Mouse (Mus musculus) mouse trophoblast stem cell (cell line): ENCODE data around the gene Vmn2r27.

Experiments
- in situ Hi-C, 2 experiments: fragments of 300-500 bp; cut with MseI, MboI; formaldehyde crosslinking; loops; 2 replicates in 1 of 2; 3 replicates in 1 of 2; pipeline ENCODE4 v1.15.1; 2025

The Vmn2r27 gene

GRCm38 (mm10) chr6:124231756-124232155 is at the start of gene Vmn2r27:
Vmn2r27 (minus strand) TSS chr6:124231856.
- in situ Hi-C loops, result no loop called here

DNA sequence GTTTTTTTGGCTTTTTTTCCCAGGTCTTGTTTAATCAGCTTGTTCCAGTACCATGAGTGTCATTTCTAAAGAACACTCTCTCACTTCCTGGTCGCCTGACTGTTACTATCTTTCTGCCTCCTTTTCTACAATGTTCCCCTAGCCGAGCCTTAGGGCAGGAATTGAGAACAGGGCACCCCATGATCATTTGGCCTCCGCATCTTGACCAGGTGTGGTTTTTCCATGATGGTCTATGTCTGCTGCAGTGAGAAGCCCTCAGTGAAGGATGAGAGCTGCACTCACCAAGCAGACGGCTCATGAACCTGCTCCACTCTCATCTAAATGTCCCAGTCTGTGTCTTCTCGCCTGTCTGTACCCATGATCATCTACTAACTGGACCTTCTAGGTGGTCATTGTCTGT is 46.6 kb upstream of the Vmn2r27 start:
- in situ Hi-C loops, result no loop called here

- in situ Hi-C loops, result no loop called here
These were observed 46.0 kb upstream of the Vmn2r27 start for GRCm38 (mm10) chr6:124277641-124278040.

DNA sequence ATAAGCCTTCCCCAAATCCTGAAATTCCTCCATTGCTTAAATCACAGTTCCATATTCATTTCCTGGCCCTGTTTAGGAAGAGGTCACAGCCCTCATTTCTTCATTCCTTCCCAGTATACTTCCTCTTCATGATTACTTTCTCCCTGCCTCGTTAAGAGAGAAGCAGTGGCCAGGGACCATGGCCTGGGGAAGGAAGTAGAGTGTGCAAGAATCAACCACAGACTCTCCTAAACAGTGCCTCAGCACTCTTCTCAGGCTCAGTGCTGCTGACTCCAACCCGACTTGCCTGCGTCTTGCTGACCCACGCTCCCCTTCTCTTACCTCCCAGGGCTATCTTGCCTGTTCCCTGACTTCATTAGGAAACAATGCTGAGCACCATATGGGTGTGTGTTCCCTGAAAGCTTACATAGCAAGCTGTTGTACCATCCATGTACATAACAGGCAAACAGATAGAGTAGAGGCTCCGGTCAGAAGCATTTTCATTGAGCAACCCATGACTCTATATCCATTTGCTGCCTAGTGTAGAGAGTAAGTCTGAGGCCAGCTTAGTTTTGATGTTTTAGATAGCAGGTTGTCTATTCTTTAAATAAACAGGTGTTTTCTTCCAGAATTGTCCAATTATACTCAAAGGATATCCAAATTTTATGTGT is 41.7 kb upstream of the Vmn2r27 start:
- in situ Hi-C loops, result loop anchor here in 1 of 2 experiments (25.0 kb wide), 1 partner anchor 336 kb away; no protein-coding TSS in a partner anchor

DNA sequence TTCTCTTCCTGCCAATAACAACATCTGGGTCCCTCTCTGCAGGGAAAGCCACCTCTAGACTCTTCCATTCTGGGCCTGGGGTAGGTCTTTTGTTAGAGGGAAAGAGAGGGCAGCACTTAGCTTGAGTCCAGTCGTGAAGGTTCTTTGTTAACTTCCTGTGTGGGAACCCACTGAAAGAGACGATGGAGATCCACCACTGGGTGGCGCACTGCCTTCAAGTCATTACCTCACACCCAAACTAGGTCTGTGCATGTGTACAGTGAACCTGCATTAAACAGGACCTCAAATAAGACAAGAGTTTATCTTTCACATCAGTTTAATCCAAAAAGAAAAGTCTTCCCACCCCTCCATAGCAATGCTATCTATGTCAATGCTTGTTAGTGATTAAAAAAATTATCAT is 31.0 kb upstream of the Vmn2r27 start:
- in situ Hi-C loops, result loop anchor here (5.0 to 25.0 kb wide), 3 partner anchors 115 to 330 kb away; no protein-coding TSS in a partner anchor

DNA sequence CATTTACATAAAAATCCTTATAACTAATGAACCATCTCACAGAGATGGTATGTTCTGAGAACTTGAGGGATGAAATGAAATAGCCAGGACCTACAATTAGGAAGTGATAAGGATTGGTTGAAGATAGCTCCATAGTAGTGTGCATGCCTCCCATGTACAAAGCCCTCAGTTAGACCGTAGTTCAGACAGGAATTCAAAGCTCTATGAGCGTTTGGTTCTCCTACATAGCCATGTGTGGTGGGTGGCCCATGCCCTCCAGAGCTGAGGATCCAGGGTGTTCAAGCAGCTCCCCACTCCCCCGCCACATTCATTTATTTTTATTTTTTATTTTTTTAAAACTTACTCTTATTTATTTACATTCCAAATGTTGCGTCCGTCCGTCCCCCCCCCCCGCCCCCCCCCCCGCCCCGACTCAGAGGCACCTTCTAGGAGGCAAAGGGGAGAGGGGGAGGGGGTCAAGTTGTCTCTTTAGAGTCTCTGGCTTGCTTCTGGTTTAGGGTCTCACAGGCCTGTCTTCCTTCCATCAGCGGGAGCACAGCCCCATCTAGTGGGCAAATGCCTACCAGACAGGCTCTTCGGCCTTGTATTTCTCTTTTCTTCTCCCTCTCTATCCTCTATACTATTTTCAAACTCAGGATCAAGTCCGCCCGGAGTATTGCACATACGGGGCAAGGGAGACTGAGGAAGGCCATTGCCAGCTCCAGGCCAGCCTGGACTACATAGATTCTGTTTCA is 28.7 kb upstream of the Vmn2r27 start:
- in situ Hi-C loops, result loop anchor here (5.0 to 25.0 kb wide), 3 partner anchors 117 to 328 kb away; no protein-coding TSS in a partner anchor

DNA sequence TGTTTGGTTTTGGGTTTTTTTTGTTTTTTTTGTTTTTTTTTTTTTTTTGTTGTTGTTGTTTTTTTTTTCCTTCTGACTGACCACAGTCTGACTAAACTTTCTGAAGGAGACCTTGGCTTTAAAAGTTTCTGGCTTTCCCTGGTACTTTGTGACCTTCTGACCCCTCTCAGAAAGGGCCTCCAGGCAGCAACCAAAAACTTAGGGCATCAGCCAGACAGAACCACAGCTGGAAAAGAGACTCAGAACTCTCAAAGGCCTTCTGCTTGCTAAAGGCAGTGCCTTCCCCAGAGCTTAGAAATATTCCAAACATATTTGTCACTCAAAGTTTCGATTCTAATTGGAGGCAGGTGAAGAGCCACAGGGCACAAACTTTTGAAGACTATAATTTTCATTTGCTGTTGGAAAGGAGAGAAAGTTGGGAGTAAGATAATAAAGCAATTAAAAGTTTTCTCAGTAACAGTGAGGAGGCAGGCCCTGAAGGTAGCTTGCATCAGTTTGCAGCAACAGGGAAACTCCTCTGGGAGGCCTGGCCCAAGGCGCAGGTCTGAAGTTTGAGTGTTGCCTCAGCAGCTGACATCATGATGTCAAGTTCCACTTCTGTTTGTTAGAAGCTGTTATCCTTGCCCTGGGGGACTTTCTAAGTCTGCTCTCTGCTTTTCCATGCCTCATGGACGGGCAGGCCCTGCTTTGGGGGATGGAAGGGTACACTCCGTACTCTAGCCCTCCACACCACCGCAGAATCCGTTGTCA is 24.2 kb upstream of the Vmn2r27 start:
- in situ Hi-C loops, result loop anchor here in 1 of 2 experiments (25.0 kb wide), 1 partner anchor 319 kb away; no protein-coding TSS in a partner anchor

DNA sequence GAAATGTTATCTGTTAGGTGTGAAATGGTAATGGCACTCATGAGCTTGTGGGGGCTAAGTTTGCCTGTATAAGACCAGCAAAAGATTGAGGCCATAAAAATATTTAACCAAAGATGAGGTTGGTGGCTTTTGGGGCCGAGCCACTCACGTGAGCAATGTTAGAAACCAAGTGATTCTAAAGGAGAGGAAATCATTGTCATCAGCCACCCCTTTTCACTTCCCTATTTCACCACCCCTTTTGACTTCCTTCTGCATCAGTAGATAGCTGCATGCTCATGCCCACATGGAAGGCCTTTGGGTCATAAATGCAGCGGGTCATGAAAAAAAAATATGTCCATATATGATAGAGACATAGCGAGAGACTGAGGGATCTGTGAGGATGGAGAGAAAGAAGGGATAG is 29.5 kb downstream of the Vmn2r27 start:
- in situ Hi-C loops, result no loop called here

- in situ Hi-C loops, result no loop called here
These were observed 63.0 kb downstream of the Vmn2r27 start for GRCm38 (mm10) chr6:124168499-124169257.

DNA sequence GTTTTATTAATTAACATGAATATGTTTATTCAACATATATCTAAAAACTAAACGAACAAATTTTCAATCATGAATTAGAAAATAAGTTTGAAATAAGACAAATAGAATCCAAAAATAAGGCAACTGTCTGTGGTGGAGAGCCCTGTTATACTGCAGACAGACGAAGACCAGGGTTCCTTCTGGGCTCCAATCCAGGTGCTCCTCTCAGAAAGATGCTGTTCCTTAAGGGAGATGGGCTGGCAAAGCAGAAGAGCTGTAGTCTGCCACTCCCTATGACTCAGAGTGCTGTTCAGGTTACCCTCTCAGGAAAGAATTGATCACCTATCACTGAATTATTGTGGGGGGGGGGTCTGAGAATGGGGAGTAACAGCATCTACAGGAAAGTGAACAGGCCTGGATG is 65.1 kb downstream of the Vmn2r27 start:
- in situ Hi-C loops, result no loop called here

- in situ Hi-C loops, result no loop called here
These were observed 81.8 kb downstream of the Vmn2r27 start for GRCm38 (mm10) chr6:124149808-124150207.
